Mouse (Mus musculus) hindbrain, embryonic 14.5 days (tissue): Measurements from ENCODE around the gene Klf2. TPM values are rescaled to one million over a fixed set of nuclear protein-coding genes. Genes with fewer than 3 reads are reported as not detected.

Source experiments
- ATAC-seq: fragments of 200-750 bp; cut with Nextera tagmentation; 2 replicates; pipeline ENCODE4 v1.8.0; 2017; ENCODE audit warnings: moderate number of reproducible peaks, mild to moderate bottlenecking, moderate TSS enrichment, moderate library complexity; ENCODE audit not compliant: low FRiP score
- DNase-seq: peaks from one replicate; pipeline ENCODE4 v3.0.0-alpha.2; 2015; ENCODE audit warnings: low spot score
- H3K27ac ChIP-seq: fragments of 300-500 bp; sonication (generic); 2 replicates; pipeline ENCODE4 v1.5.1; 2014; ENCODE audit warnings: mild to moderate bottlenecking, moderate library complexity
- H3K27me3 ChIP-seq: fragments of 300-500 bp; sonication (generic); 2 replicates; pipeline ENCODE4 v1.6.1; 2014; ENCODE audit warnings: mild to moderate bottlenecking, low read length, mixed read lengths; ENCODE audit not compliant: control insufficient read depth, insufficient read depth
- H3K36me3 ChIP-seq: fragments of 300-500 bp; sonication (generic); replicated peaks from 2 replicates; pipeline ENCODE4 v1.6.1; 2014; ENCODE audit not compliant: control insufficient read depth, insufficient read depth
- H3K4me1 ChIP-seq: fragments of 300-500 bp; sonication (generic); replicated peaks from 2 replicates; pipeline ENCODE4 v1.6.1; 2014; ENCODE audit warnings: antibody characterized with exemption, low read length, mixed read lengths; ENCODE audit not compliant: control insufficient read depth, insufficient read depth
- H3K4me2 ChIP-seq: fragments of 300-500 bp; sonication (generic); replicated peaks from 2 replicates; pipeline ENCODE4 v1.6.1; 2014; ENCODE audit warnings: mild to moderate bottlenecking, moderate library complexity
- H3K4me3 ChIP-seq: fragments of 300-500 bp; sonication (generic); replicated peaks from 2 replicates; pipeline ENCODE4 v1.5.1; 2014; ENCODE audit warnings: mild to moderate bottlenecking, low read length
- H3K9ac ChIP-seq: fragments of 300-500 bp; sonication (generic); 2 replicates; pipeline ENCODE4 v1.6.1; 2014
- H3K9me3 ChIP-seq: fragments of 300-500 bp; sonication (generic); 2 replicates; pipeline ENCODE4 v1.6.1; 2016; ENCODE audit warnings: low read length; ENCODE audit not compliant: control insufficient read depth
- WGBS: fragments of 180-500 bp; shearing (Covaris S2); extraction: QIAGEN DNeasy Blood & Tissue Kit; methylation state at CpG from one replicate; pipeline ENCODE4 v1.1.7; 2014; 5-methylcytosine and 5-hydroxymethylcytosine counted together
- polyA plus RNA-seq: library from polyadenylated mRNA; unstranded; fragments of >200 nt; fragmentation: Nextera tagmentation; extraction: Ambion mirVana; gene quantifications from 2 replicates; pipeline ENCODE4 v1.2.1, GENCODE M21; 2014

The Klf2 gene
- polyA plus RNA-seq, 1 experiment from 2014 or later = 9.5 TPM

GRCm38 (mm10) chr8:72354272-72354671, 35.4 kb downstream of the Klf2 start:
- peaks cover 74% of the 10 kb centered on the region for H3K36me3 ChIP-seq
- no peak overlapping the region for H3K9ac ChIP-seq
- WGBS = 82% methylated on average over 11 of the region's 11 CpGs
- no peaks in the 10 kb centered on the region for H3K9me3 ChIP-seq
- no peak overlapping the region for H3K4me2 ChIP-seq
- H3K4me3 ChIP-seq = no peak overlapping the region
- H3K4me1 ChIP-seq = no peaks in the 10 kb centered on the region
- H3K27me3 ChIP-seq = no peaks in the 10 kb centered on the region
- no peak overlapping the region for H3K27ac ChIP-seq
- no peak for ATAC-seq
- no peak for DNase-seq

- H3K36me3 ChIP-seq = peaks cover 90% of the 10 kb centered on the region
- WGBS = 89% methylated on average over 3 of the region's 3 CpGs
- H3K4me2 ChIP-seq = no peak overlapping the region
Observed at GRCm38 (mm10) chr8:72356593-72356992, 37.8 kb downstream of the Klf2 start.

GRCm38 (mm10) chr8:72360162-72360561, 41.3 kb downstream of the Klf2 start:
- no peak for ATAC-seq
- no peaks in the 10 kb centered on the region for H3K4me1 ChIP-seq
- H3K9ac ChIP-seq = no peak overlapping the region
- H3K4me3 ChIP-seq = no peak overlapping the region
- no peak for DNase-seq
- H3K9me3 ChIP-seq = no peaks in the 10 kb centered on the region
- H3K27me3 ChIP-seq = no peaks in the 10 kb centered on the region
- H3K27ac ChIP-seq = no peak overlapping the region
- H3K4me2 ChIP-seq = no peak overlapping the region
- H3K36me3 ChIP-seq = peaks cover 96% of the 10 kb centered on the region

More at GRCm38 (mm10) chr8:72356593-72356992, 37.8 kb downstream of the Klf2 start:
- Histone ChIP-seq H3K4me3 (no peak overlapping the region), H3K27ac (no peak overlapping the region), H3K27me3 (no peaks in the 10 kb centered on the region), H3K9me3 (no peaks in the 10 kb centered on the region), H3K9ac (no peak overlapping the region), H3K4me1 (no peaks in the 10 kb centered on the region)
- no peak for ATAC-seq
- no peak for DNase-seq

GRCm38 (mm10) chr8:72362754-72363153, 43.9 kb downstream of the Klf2 start:
- 96% methylated on average over 4 of the region's 4 CpGs for WGBS
- H3K36me3 ChIP-seq = peaks cover 92% of the 10 kb centered on the region
- H3K27ac ChIP-seq = no peak overlapping the region

GRCm38 (mm10) chr8:72363457-72363856, 44.6 kb downstream of the Klf2 start:
- H3K4me2 ChIP-seq = no peak overlapping the region
- WGBS = 89% methylated on average over 7 of the region's 7 CpGs
- no peaks in the 10 kb centered on the region for H3K4me1 ChIP-seq
- peaks cover 92% of the 10 kb centered on the region for H3K36me3 ChIP-seq
- DNase-seq (no peak), ATAC-seq (no peak)
- H3K9me3 ChIP-seq = no peaks in the 10 kb centered on the region
- H3K4me3 ChIP-seq = no peak overlapping the region
- H3K9ac ChIP-seq = no peak overlapping the region
- no peak overlapping the region for H3K27ac ChIP-seq
- no peaks in the 10 kb centered on the region for H3K27me3 ChIP-seq

More at GRCm38 (mm10) chr8:72362754-72363153, 43.9 kb downstream of the Klf2 start:
- H3K27me3 ChIP-seq = no peaks in the 10 kb centered on the region
- no peak overlapping the region for H3K9ac ChIP-seq
- ATAC-seq (no peak), DNase-seq (no peak)
- H3K4me3 ChIP-seq = no peak overlapping the region
- H3K4me1 ChIP-seq = no peaks in the 10 kb centered on the region
- H3K9me3 ChIP-seq = no peaks in the 10 kb centered on the region
- H3K4me2 ChIP-seq = no peak overlapping the region

- Histone ChIP-seq H3K36me3 (peaks cover 92% of the 10 kb centered on the region), H3K4me1 (no peaks in the 10 kb centered on the region), H3K4me3 (no peak overlapping the region), H3K9me3 (no peaks in the 10 kb centered on the region), H3K9ac (no peak overlapping the region), H3K4me2 (no peak overlapping the region), H3K27ac (no peak overlapping the region), H3K27me3 (no peaks in the 10 kb centered on the region)
- DNase-seq = no peak
- ATAC-seq = no peak
- WGBS = 100% methylated on average over 2 of the region's 2 CpGs
Observed at GRCm38 (mm10) chr8:72365016-72365415, 46.2 kb downstream of the Klf2 start.

GRCm38 (mm10) chr8:72365826-72366225, 47.0 kb downstream of the Klf2 start:
- H3K4me3 ChIP-seq = no peak overlapping the region
- DNase-seq = peak; percentile 68
- ATAC-seq = peak; percentile 54; the same call in 1 of the 2 replicates
- no peak overlapping the region for H3K9ac ChIP-seq
- 30% methylated on average over 3 of the region's 3 CpGs for WGBS
- no peak overlapping the region for H3K27ac ChIP-seq
- no peak overlapping the region for H3K4me2 ChIP-seq
- H3K4me1 ChIP-seq = no peaks in the 10 kb centered on the region
- H3K27me3 ChIP-seq = no peaks in the 10 kb centered on the region
- peaks cover 94% of the 10 kb centered on the region for H3K36me3 ChIP-seq
- H3K9me3 ChIP-seq = no peaks in the 10 kb centered on the region

GRCm38 (mm10) chr8:72366435-72366834, 47.6 kb downstream of the Klf2 start:
- H3K4me3 ChIP-seq = no peak overlapping the region
- no peak for DNase-seq
- no peak overlapping the region for H3K27ac ChIP-seq
- no peaks in the 10 kb centered on the region for H3K27me3 ChIP-seq
- peaks cover 93% of the 10 kb centered on the region for H3K36me3 ChIP-seq
- no peaks in the 10 kb centered on the region for H3K9me3 ChIP-seq
- WGBS = 91% methylated on average over 2 of the region's 2 CpGs
- no peak for ATAC-seq
- no peak overlapping the region for H3K9ac ChIP-seq
- no peak overlapping the region for H3K4me2 ChIP-seq
- no peaks in the 10 kb centered on the region for H3K4me1 ChIP-seq
